Mouse (Mus musculus) inflammation-experienced regulatory T-cells, adult 16 weeks (primary cell): ENCODE results near the gene Plaa. TPM values are rescaled to one million over a fixed set of nuclear protein-coding genes. Genes with fewer than 3 reads are reported as not detected.

Experiments
- polyA plus RNA-seq: library from polyadenylated mRNA; unstranded; fragments of 100-300 nt; shearing (Covaris generic); gene quantifications from one replicate; pipeline ENCODE4 v1.2.1, GENCODE M21; 2017

Plaa gene
- polyA plus RNA-seq = 46.2 TPM

DNA sequence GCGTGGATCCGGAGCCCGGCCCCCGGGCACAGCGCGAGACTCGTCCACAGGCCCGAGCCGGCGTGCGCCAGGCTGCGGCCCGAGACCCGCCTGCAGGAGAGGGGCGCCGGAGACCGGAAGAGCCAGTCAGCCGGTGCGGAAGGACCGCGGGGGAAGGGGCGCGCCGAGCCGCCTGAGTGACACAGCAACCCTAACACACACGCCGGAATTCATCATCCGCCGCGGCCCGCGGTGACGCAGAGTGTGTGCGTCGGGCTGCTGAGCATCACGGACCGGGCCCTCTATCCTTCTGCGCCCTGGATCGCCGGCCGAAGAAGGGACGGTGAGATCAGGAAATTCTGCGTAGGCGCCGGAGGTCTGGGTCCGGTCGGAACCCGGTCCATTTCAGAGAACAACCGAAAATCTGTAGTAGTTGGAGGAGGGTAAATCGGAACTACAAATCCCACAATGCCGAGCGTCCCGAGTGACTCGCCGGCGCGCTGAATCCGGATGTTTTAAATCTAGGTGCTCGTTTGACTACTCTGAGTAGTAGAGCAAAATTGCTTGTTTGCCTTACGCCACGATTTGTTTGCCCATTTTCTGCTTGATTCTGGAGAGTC, at the start of gene Plaa:
Plaa (minus strand) TSS at position 214 of the 599 bp plus-strand sequence.

DNA sequence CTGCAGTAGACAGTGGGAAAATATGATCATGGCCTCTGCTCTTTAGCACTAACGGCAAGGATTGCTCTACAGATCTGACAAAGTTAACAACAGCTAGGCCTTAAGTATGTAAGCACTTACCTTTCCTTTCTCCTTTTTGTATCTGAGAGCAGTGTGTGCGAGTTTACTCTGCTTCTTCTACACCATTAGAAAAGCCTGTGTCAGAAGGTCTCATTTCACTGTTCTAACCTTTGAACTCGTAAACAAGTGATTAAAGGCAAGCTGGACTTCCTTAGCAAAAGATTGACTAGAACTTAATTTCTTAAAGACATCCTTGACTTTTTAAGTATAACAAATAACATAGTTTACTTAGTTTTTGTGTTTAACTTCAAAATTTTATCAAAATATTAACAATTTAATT, 46.9 kb upstream of the Plaa start, which contains the start of gene Lrrc19:
Lrrc19 (minus strand) TSS at position 225 of the 400 bp plus-strand sequence.

DNA sequence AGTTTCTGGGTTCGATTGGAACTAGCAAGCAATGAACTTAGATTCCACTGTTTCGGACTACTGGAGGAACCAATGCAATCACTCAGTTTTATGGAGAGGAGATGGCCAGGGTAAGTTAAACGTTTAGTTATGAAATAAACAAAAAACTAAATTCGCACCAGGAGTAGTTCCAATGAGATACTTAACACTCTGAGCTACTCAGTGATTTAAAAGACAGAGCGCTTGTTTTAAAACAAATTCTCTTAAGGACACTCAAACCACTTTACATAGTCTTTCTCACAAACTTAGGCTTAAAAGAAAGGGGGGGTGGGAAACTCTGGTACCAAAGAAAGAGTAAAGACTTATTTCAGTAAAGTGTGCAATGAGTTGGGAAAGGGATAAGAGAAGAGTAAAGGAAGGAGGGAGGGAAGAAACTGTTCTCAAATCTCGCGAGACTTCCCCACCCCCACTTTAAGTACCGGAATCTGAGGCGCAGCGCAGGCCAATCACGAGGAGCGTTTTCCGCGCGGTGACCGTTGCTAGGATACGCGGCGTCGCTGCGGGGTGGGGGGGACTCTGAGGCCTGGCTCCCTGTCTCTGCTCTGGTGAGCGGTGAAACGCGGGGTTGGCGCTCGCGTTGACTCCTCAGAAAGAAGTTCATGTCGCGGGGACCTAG, 11.1 kb upstream of the Plaa start, which contains the start of gene Ift74:
Ift74 (plus strand) TSS at position 520 of the 655 bp plus-strand sequence.

DNA sequence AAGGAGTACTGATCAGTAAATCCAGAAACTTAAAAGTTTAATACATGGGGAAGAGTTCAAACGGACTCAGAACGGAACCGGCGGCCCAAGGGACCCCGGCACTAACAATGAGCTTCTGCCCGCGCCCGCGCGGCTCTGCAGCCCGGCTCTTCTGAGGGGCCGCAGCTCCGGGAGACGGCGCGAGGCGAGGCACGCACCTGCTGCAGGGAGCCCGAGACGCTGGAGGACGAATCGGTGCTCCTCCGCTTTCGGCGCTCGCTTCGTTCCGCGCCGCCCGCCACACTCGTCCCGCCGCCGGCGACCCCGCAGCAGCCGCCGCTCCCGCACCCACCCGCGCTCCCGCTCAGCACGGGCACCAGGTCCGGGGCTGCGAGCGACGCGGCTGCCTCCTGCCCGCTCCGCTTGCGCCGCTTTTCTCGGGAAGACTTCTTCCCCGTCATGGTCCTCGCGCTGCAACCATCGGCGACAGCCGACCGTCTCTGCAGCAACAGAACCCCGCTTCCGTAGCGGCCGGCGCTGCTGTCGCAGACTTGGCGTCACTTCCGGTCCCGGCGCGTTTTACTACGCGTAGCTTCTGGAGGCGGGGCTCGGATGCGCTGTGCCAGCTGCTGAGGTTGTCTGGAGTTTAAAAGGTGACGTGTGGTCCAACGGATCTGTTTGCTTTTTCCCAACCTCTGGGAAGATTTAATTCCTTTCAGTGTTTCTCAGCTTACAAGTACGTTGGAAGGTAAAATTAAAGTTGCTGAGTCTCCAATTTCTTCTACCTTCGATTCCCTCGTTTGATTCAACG, 46.6 kb downstream of the Plaa start, which contains the start of the genes Gm10306 and Caap1:
Gm10306 (plus strand) TSS at position 282 of the 790 bp plus-strand sequence.
Caap1 (minus strand) TSS at position 532 of the 790 bp plus-strand sequence.

Other genes starting within 250 kb of the Plaa start
- not detected for gene Gm10306, start 46.7 kb downstream of the Plaa start, polyA plus RNA-seq
- 5.3 TPM for gene Caap1, start 46.4 kb downstream of the Plaa start, polyA plus RNA-seq
- 4.0 TPM for gene Ift74, start 11.2 kb upstream of the Plaa start, polyA plus RNA-seq
- not detected for gene Lrrc19, start 46.9 kb upstream of the Plaa start, polyA plus RNA-seq
- gene Tek, start 136.0 kb upstream of the Plaa start, polyA plus RNA-seq = not detected